Mouse (Mus musculus): ENCODE measurements around the gene Spint2.

Gene Spint2

GRCm38 (mm10) chr7:29282074-29282554 is 402 bp upstream of the Spint2 start:
- no peak for DNase-seq (ENCODE audit: low spot score in 2 of 2)

- no peak for DNase-seq (ENCODE audit: low spot score in 2 of 2)
Observed at GRCm38 (mm10) chr7:29280801-29281200, 911 bp downstream of the Spint2 start.

GRCm38 (mm10) chr7:29279924-29280323 is 1.8 kb downstream of the Spint2 start:
- DNase-seq (ENCODE audit: low spot score in 2 of 2), result no peak

GRCm38 (mm10) chr7:29279261-29279660 is 2.5 kb downstream of the Spint2 start:
- no peak for DNase-seq (ENCODE audit: low spot score in 2 of 2)

GRCm38 (mm10) chr7:29277510-29277909 is 4.2 kb downstream of the Spint2 start:
- no peak for DNase-seq (ENCODE audit: low spot score in 2 of 2)

- DNase-seq (ENCODE audit: low spot score in 2 of 2), result no peak
Observed at GRCm38 (mm10) chr7:29276715-29277114, 5.0 kb downstream of the Spint2 start.

GRCm38 (mm10) chr7:29271687-29272465 is 9.8 kb downstream of the Spint2 start:
- no peak for DNase-seq (ENCODE audit: low spot score in 2 of 2)

- no peak for DNase-seq (ENCODE audit: low spot score in 2 of 2)
Observed at GRCm38 (mm10) chr7:29270445-29270844, 11.3 kb downstream of the Spint2 start.

GRCm38 (mm10) chr7:29266931-29267330 is 14.8 kb downstream of the Spint2 start:
- DNase-seq (ENCODE audit: low spot score in 2 of 2), result no peak

- no peak for DNase-seq (ENCODE audit: low spot score in 2 of 2)
Observed at GRCm38 (mm10) chr7:29265636-29266035, 16.1 kb downstream of the Spint2 start.

GRCm38 (mm10) chr7:29263831-29264230 is 17.9 kb downstream of the Spint2 start:
- DNase-seq (ENCODE audit: low spot score in 2 of 2), result no peak

GRCm38 (mm10) chr7:29262151-29262550 is 19.6 kb downstream of the Spint2 start:
- DNase-seq (ENCODE audit: low spot score in 2 of 2), result no peak

- no peak for DNase-seq (ENCODE audit: low spot score in 2 of 2)
Observed at GRCm38 (mm10) chr7:29259781-29260730, 21.7 kb downstream of the Spint2 start.

GRCm38 (mm10) chr7:29257368-29257767 is 24.3 kb downstream of the Spint2 start:
- DNase-seq (ENCODE audit: low spot score in 2 of 2), result no peak

- no peak for DNase-seq (ENCODE audit: low spot score in 2 of 2)
Observed at GRCm38 (mm10) chr7:29255875-29256274, 25.8 kb downstream of the Spint2 start.

- DNase-seq (ENCODE audit: low spot score in 2 of 2), result no peak
Observed at GRCm38 (mm10) chr7:29253842-29254241, 27.9 kb downstream of the Spint2 start.

GRCm38 (mm10) chr7:29251166-29251565 is 30.5 kb downstream of the Spint2 start:
- DNase-seq (ENCODE audit: low spot score in 2 of 2), result no peak

GRCm38 (mm10) chr7:29248261-29248841 is 33.4 kb downstream of the Spint2 start, which contains the start of gene 2200002D01Rik:
2200002D01Rik (minus strand) TSS chr7:29248466.
- no peak for DNase-seq (ENCODE audit: low spot score in 2 of 2)

- no peak for DNase-seq (ENCODE audit: low spot score in 2 of 2)
Observed at GRCm38 (mm10) chr7:29247706-29248105, 34.0 kb downstream of the Spint2 start.

GRCm38 (mm10) chr7:29247314-29247700 is 34.4 kb downstream of the Spint2 start:
- DNase-seq (ENCODE audit: low spot score in 2 of 2), result peak in 1 of 2 experiments; percentile 76

GRCm38 (mm10) chr7:29246619-29247313 is 34.9 kb downstream of the Spint2 start:
- DNase-seq (ENCODE audit: low spot score in 2 of 2), result no peak

All from right cerebral cortex, postnatal 10 days (tissue).